15 mouse cellular contexts compared by ENCODE assay signal in the genomic region with DNA sequence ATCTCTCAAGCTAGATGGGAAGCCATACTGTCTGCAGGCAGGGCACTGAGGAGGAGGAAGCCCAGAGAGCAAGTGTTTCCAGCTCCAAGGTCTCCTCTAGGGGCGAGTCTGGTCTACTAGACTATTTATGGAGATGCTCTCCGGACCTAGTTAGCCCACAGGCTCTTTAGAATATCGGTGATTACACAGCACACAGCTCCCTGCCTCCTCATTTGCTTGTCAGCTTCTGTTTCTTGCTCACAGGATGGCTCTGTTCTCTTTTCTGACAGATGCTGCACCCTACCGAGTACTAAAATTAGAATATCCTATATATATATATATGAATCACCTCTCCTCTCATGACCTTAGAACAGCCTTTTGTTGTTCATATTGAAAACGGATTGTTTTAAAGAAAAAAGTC. TPM values are rescaled to one million over a fixed set of nuclear protein-coding genes. Genes with fewer than 3 reads are reported as not detected.
DNase-seq lines count a peak whose midpoint lies in the region; ATAC-seq and TF ChIP-seq lines count a peak whose summit lies in the region.
"Had no signal": no experiment of that assay in that cellular context is flagged by ENCODE, and none has a peak within 500 bp of the region (broad histone marks: within the 10 kb centered on the region; RNA-seq: fewer than 3 reads in every experiment).

No protein-coding gene starts in this region.

- no peaks in the 10 kb centered on the region for H3K27me3 ChIP-seq in midbrain, postnatal 0 days (ENCODE audit: insufficient read depth, low read length)
- no peaks in the 10 kb centered on the region for H3K27me3 ChIP-seq in midbrain, embryonic 16.5 days (ENCODE audit: control insufficient read depth, insufficient read depth, low read depth, low read length)
- H3K27me3 ChIP-seq: forebrain, embryonic 13.5 days; liver, embryonic 15.5 days; stomach, embryonic 15.5 days had no signal

- 64% methylated on average over 5 of the region's 5 CpGs for WGBS in midbrain, postnatal 0 days
- 64% methylated on average over 5 of the region's 5 CpGs for WGBS in midbrain, embryonic 16.5 days

- peak; percentile 20; the same call in 1 of the 2 replicates for ATAC-seq in midbrain, postnatal 0 days (ENCODE audit: low FRiP score)
- no peak for ATAC-seq in midbrain, embryonic 16.5 days
- ATAC-seq: forebrain, embryonic 13.5 days; Patski had no signal

- H3K4me1 ChIP-seq in midbrain, postnatal 0 days (ENCODE audit: insufficient read depth, low read length): no peaks in the 10 kb centered on the region
- H3K4me1 ChIP-seq in midbrain, embryonic 16.5 days (ENCODE audit: control insufficient read depth, insufficient read depth, low read length): no peaks in the 10 kb centered on the region
- H3K4me1 ChIP-seq: forebrain, embryonic 13.5 days; limb, embryonic 10.5 days; liver, embryonic 15.5 days; stomach, embryonic 15.5 days had no signal

- H3K4me2 ChIP-seq in midbrain, postnatal 0 days (ENCODE audit: low read depth, low read length, poor library complexity, severe bottlenecking): no peak overlapping the region
- H3K4me2 ChIP-seq in midbrain, embryonic 16.5 days (ENCODE audit: low read length): no peak overlapping the region
- H3K4me2 ChIP-seq: forebrain, embryonic 13.5 days; liver, embryonic 15.5 days; stomach, embryonic 15.5 days had no signal

- no peaks in the 10 kb centered on the region for H3K9me3 ChIP-seq in midbrain, postnatal 0 days (ENCODE audit: low read length)
- H3K9me3 ChIP-seq in midbrain, embryonic 16.5 days (replicated peaks; ENCODE audit: control insufficient read depth, low read length, poor library complexity, severe bottlenecking): no peaks in the 10 kb centered on the region
- H3K9me3 ChIP-seq: forebrain, embryonic 13.5 days; limb, embryonic 10.5 days; liver, embryonic 15.5 days; stomach, embryonic 15.5 days had no signal

- H3K27ac ChIP-seq in midbrain, postnatal 0 days (ENCODE audit: low read depth, low read length): no peak overlapping the region
- no peak overlapping the region for H3K27ac ChIP-seq in midbrain, embryonic 16.5 days (ENCODE audit: low read length)
- H3K27ac ChIP-seq: forebrain, embryonic 13.5 days; limb, embryonic 10.5 days; liver, embryonic 15.5 days; macrophage; stomach, embryonic 15.5 days had no signal

- no peak overlapping the region for H3K4me3 ChIP-seq in midbrain, postnatal 0 days (ENCODE audit: low read depth, low read length)
- H3K4me3 ChIP-seq in midbrain, embryonic 16.5 days (ENCODE audit: low read depth, low read length): no peak overlapping the region
- H3K4me3 ChIP-seq: forebrain, embryonic 13.5 days; limb, embryonic 10.5 days; liver, embryonic 15.5 days; stomach, embryonic 15.5 days had no signal

- H3K36me3 ChIP-seq in midbrain, postnatal 0 days (ENCODE audit: insufficient read depth, low read length): no peaks in the 10 kb centered on the region
- no peaks in the 10 kb centered on the region for H3K36me3 ChIP-seq in midbrain, embryonic 16.5 days (ENCODE audit: control insufficient read depth, insufficient read depth, low read length)
- H3K36me3 ChIP-seq: limb, embryonic 10.5 days; liver, embryonic 15.5 days; stomach, embryonic 15.5 days had no signal

- DNase-seq in midbrain, postnatal 0 days (ENCODE audit: low spot score): peak; percentile 5
- peak; percentile 20 to 41 for DNase-seq in cerebellum, postnatal 10 days
- DNase-seq in left cerebral cortex, postnatal 14 days (ENCODE audit: low spot score in 2 of 2): peak; percentile 36 to 73
- DNase-seq in urinary bladder, postnatal 10 days (ENCODE audit: low spot score): no peak
- no peak for DNase-seq in Muller cell, postnatal 12 days (ENCODE audit: inconsistent ontology term)
- no peak for DNase-seq in heart, adult 8-10 months (ENCODE audit: low spot score)
- DNase-seq: gastrocnemius, postnatal 36 days; kidney, postnatal 25 days had no signal

- H3K9ac ChIP-seq in midbrain, postnatal 0 days (replicated peaks; ENCODE audit: low read length, poor library complexity, severe bottlenecking): no peak overlapping the region
- H3K9ac ChIP-seq in midbrain, embryonic 16.5 days (ENCODE audit: low read depth, low read length): no peak overlapping the region
- H3K9ac ChIP-seq: forebrain, embryonic 13.5 days; liver, embryonic 15.5 days; stomach, embryonic 15.5 days had no signal

- no peak for TF ChIP-seq CTCF in midbrain, postnatal 0 days (IDR thresholded peaks at IDR 0.05)

- intact Hi-C loops in left cerebral cortex, postnatal 14 days (cut with DNase I): no loop called here

RNA-seq across cellular contexts. Expression of gene 1700019D03Rik, which starts 33.3 kb away (rescaled TPM):
- 2.6 and 5.0 TPM in 2 replicates for total RNA-seq in midbrain, postnatal 0 days (2014; rRNA removed)
- 5.5 and 6.1 TPM in 2 replicates for polyA plus RNA-seq in midbrain, postnatal 0 days (2015; fragmentation: Nextera tagmentation; extraction: Ambion mirVana)
- polyA plus RNA-seq in midbrain, embryonic 16.5 days (2015; fragmentation: Nextera tagmentation; extraction: Ambion mirVana): 3.8 and 5.5 TPM in 2 replicates
- total RNA-seq in left cerebral cortex, postnatal 14 days (2021): 10 to 100 TPM; 15.6 to 19.1 TPM
- total RNA-seq in heart, adult 8-10 months (2022): 1 to 10 TPM in 2 of 4 experiments, under 1 TPM in 2; 0.84 to 2.3 (median 0.94) TPM
- polyA plus RNA-seq: macrophage had no signal

Comparison
In these comparisons a context has a peak if more than half of its experiments do, and no peak if none do; other contexts are left out.
1. DNase-seq: peak in midbrain, postnatal 0 days (single experiment), cerebellum, postnatal 10 days (2 of 2) and left cerebral cortex, postnatal 14 days (2 of 2); none in urinary bladder, postnatal 10 days (single experiment), Muller cell, postnatal 12 days (single experiment) and heart, adult 8-10 months (single experiment).